Mouse (Mus musculus) neural tube, embryonic 11.5 days (tissue): ENCODE results near the gene Tas2r124. TPM values are rescaled to one million over a fixed set of nuclear protein-coding genes. Genes with fewer than 3 reads are reported as not detected.

Experiments
- ATAC-seq: fragments of 200-750 bp; cut with Nextera tagmentation; 2 replicates; pipeline ENCODE4 v1.8.0; 2017; ENCODE audit warnings: moderate number of reproducible peaks, mild to moderate bottlenecking, moderate TSS enrichment, moderate library complexity; ENCODE audit not compliant: insufficient read depth, low FRiP score, low TSS enrichment
- DNase-seq: peaks from one replicate; pipeline ENCODE4 v3.0.0-alpha.2; 2015; ENCODE audit warnings: low spot score
- H3K27ac ChIP-seq: fragments of 300-500 bp; sonication (generic); 2 replicates; pipeline ENCODE4 v1.5.1; 2014; ENCODE audit warnings: low read depth, mild to moderate bottlenecking, low read length
- H3K27me3 ChIP-seq: fragments of 300-500 bp; sonication (generic); 2 replicates; pipeline ENCODE4 v1.6.1; 2014; ENCODE audit warnings: mild to moderate bottlenecking, low read length, mixed read lengths; ENCODE audit not compliant: control insufficient read depth, insufficient read depth
- H3K36me3 ChIP-seq: fragments of 300-500 bp; sonication (generic); 2 replicates; pipeline ENCODE4 v1.6.1; 2014; ENCODE audit warnings: mild to moderate bottlenecking, low read length, moderate library complexity, mixed read lengths; ENCODE audit not compliant: control insufficient read depth, insufficient read depth
- H3K4me1 ChIP-seq: fragments of 300-500 bp; sonication (generic); 2 replicates; pipeline ENCODE4 v1.6.1; 2014; ENCODE audit warnings: low read length, mixed read lengths; ENCODE audit not compliant: control insufficient read depth, insufficient read depth
- H3K4me2 ChIP-seq: fragments of 300-500 bp; sonication (generic); 2 replicates; pipeline ENCODE4 v1.6.1; 2014; ENCODE audit warnings: low read depth, mild to moderate bottlenecking, moderate library complexity
- H3K4me3 ChIP-seq: fragments of 300-500 bp; sonication (generic); 2 replicates; pipeline ENCODE4 v1.5.1; 2014; ENCODE audit warnings: low read depth, low read length
- H3K9ac ChIP-seq: fragments of 300-500 bp; sonication (generic); 2 replicates; pipeline ENCODE4 v1.6.1; 2014; ENCODE audit warnings: mild to moderate bottlenecking, low read length
- H3K9me3 ChIP-seq: fragments of 300-500 bp; sonication (generic); 2 replicates; pipeline ENCODE4 v1.6.1; 2016; ENCODE audit warnings: low read length; ENCODE audit not compliant: control insufficient read depth
- WGBS: fragments of 180-500 bp; shearing (Covaris S2); extraction: QIAGEN DNeasy Blood & Tissue Kit; methylation state at CpG from one replicate; pipeline ENCODE4 v1.1.7; 2014; 5-methylcytosine and 5-hydroxymethylcytosine counted together
- polyA plus RNA-seq: library from polyadenylated mRNA; unstranded; fragments of >200 nt; fragmentation: Nextera tagmentation; extraction: Ambion mirVana; gene quantifications from 2 replicates; pipeline ENCODE4 v1.2.1, GENCODE M21; 2014

The Tas2r124 gene
- polyA plus RNA-seq: not detected in 2 replicates

DNA sequence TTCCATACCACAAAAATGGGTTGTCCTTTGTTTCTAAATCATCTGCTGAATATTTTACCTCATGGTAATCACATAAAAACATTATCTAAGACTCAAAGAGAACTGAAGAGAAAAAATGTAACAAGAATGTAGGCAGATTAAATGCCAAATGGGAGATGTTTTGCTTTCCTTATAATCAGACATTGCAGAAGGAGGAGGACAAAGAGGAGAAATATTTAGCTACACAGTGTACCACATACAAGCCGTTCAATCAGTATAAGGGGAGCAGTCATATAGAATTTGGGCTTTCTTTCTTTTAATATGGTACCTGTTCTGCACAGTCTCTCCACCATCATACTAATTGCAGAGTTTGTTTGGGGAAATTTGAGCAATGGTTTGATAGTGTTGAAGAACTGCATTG, at the start of gene Tas2r124:
Tas2r124 (plus strand) TSS at position 301 of the 400 bp plus-strand sequence.
- H3K27ac ChIP-seq: no peak within 1 kb of the TSS
- no peak within 1 kb of the TSS for H3K4me3 ChIP-seq
- no peaks in the 10 kb centered on the region for H3K36me3 ChIP-seq
- H3K27me3 ChIP-seq: no peaks in the 10 kb centered on the region
- DNase-seq: no peak
- no peak within 1 kb of the TSS for H3K4me2 ChIP-seq
- no peak for ATAC-seq
- H3K9me3 ChIP-seq: no peaks in the 10 kb centered on the region
- H3K4me1 ChIP-seq: no peaks in the 10 kb centered on the region
- H3K9ac ChIP-seq: no peak within 1 kb of the TSS
- 85% methylated on average over 1 of the region's 1 CpGs for WGBS

DNA sequence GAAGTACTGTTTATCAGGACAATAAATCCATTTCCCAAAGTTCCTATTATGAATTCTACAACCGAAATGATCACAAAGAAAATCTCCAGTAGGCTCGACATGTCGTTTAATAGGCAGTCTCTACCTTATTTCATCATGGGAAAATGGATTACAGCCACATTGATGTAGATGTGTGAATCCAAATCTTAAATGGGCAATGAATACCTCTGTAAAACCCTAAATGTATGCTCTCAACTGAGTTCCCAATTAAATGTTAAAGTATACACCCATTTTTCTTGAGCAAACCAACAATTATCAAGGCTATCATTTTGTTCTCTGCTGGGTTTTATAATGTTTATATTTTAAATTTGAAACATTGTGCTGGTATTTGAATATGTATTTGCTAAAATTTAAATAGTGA, 42.7 kb upstream of the Tas2r124 start, which contains the start of gene Tas2r122:
Tas2r122 (minus strand) TSS at position 101 of the 400 bp plus-strand sequence.
- Histone ChIP-seq H3K27me3 (no peaks in the 10 kb centered on the region), H3K9ac (no peak within 1 kb of the TSS), H3K4me3 (no peak within 1 kb of the TSS), H3K27ac (no peak within 1 kb of the TSS), H3K4me1 (no peaks in the 10 kb centered on the region), H3K36me3 (no peaks in the 10 kb centered on the region), H3K9me3 (no peaks in the 10 kb centered on the region), H3K4me2 (no peak within 1 kb of the TSS)
- DNase-seq (no peak), ATAC-seq (no peak)
- 86% methylated on average over 3 of the region's 3 CpGs for WGBS

DNA sequence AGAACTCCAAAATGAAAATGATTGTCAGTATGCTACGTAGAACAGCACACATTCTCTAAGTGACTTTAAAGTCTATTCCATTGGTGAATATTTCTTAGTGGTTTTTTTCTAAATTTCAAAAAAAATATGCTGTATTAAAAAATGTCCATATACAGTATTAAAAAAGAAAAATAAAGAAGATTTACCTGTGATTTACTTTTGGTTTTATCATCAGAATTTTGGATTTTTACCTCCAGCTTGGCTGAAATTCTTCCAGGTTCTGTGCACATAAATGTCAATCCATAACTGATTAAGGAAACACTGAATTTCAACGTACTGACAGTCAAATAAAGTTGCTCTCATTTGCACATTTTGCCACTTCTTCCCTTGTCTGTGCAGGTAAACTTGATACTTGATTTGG, 16.6 kb upstream of the Tas2r124 start, which contains the start of gene Tas2r115:
Tas2r115 (minus strand) TSS at position 101 of the 400 bp plus-strand sequence.
- no peaks in the 10 kb centered on the region for H3K9me3 ChIP-seq
- H3K36me3 ChIP-seq: no peaks in the 10 kb centered on the region
- no peaks in the 10 kb centered on the region for H3K4me1 ChIP-seq
- no peak within 1 kb of the TSS for H3K27ac ChIP-seq
- WGBS: 80% methylated on average over 2 of the region's 2 CpGs
- H3K27me3 ChIP-seq: no peaks in the 10 kb centered on the region
- no peak within 1 kb of the TSS for H3K9ac ChIP-seq
- DNase-seq (no peak), ATAC-seq (no peak)
- no peak within 1 kb of the TSS for H3K4me3 ChIP-seq
- no peak within 1 kb of the TSS for H3K4me2 ChIP-seq

DNA sequence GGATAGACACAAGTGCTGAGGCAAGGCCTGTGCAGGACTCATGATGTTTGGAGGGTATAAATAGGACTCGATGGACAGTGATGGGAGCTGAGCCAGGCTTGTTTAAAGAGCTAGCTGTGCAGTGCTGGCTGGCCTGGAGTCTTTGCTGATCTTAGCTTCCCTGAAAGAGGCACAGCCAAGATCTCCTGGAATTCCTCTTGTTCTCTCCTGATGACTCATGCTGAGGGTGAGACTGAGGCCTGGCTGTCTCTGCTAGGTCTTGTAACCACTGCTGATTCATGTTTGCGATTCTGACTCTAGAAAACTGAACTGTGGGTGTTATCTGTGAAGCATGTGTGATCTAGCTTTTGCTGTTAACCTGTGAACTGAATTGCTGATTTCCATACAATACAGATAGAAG, 4.3 kb upstream of the Tas2r124 start:
- Histone ChIP-seq H3K36me3 (no peaks in the 10 kb centered on the region), H3K27ac (no peak overlapping the region), H3K9ac (no peak overlapping the region), H3K4me3 (no peak overlapping the region), H3K9me3 (no peaks in the 10 kb centered on the region), H3K4me2 (no peak overlapping the region), H3K27me3 (no peaks in the 10 kb centered on the region), H3K4me1 (no peaks in the 10 kb centered on the region)
- ATAC-seq: no peak
- DNase-seq: no peak
- 84% methylated on average over 2 of the region's 2 CpGs for WGBS

GRCm38 (mm10) chr6:132761831-132762230, 7.3 kb downstream of the Tas2r124 start, which contains the start of gene Tas2r102:
Tas2r102 (plus strand) TSS chr6:132762131.
- H3K27ac ChIP-seq: no peak within 1 kb of the TSS
- no peak within 1 kb of the TSS for H3K4me3 ChIP-seq
- WGBS: 99% methylated on average over 2 of the region's 2 CpGs
- H3K4me2 ChIP-seq: no peak within 1 kb of the TSS
- ATAC-seq: no peak
- no peaks in the 10 kb centered on the region for H3K27me3 ChIP-seq
- no peaks in the 10 kb centered on the region for H3K9me3 ChIP-seq
- H3K4me1 ChIP-seq: no peaks in the 10 kb centered on the region
- no peaks in the 10 kb centered on the region for H3K36me3 ChIP-seq
- no peak within 1 kb of the TSS for H3K9ac ChIP-seq
- DNase-seq: no peak

DNA sequence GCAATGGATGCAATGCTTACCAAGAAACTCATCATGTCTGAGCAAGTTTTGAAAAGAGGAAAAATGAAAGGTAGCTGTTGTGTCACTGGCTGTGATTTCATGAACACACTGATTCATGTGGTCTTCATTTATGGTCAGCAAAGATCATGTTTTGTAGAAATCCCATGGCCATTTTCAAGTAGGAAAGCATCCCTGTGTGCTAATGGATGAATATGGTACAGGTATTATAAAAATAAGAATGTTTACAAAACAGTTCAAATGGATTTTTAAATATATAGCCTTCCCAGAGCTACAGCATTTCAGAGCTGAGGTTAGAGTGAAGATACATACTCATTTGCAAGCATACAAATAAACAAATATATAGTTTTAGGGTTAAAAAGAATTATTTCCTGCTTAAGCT, 23.5 kb downstream of the Tas2r124 start, which contains the start of gene Tas2r136:
Tas2r136 (minus strand) TSS at position 101 of the 400 bp plus-strand sequence.
- Histone ChIP-seq H3K27me3 (no peaks in the 10 kb centered on the region), H3K4me3 (no peak within 1 kb of the TSS), H3K4me1 (no peaks in the 10 kb centered on the region), H3K27ac (no peak within 1 kb of the TSS), H3K9ac (no peak within 1 kb of the TSS), H3K36me3 (no peaks in the 10 kb centered on the region), H3K9me3 (no peaks in the 10 kb centered on the region), H3K4me2 (no peak within 1 kb of the TSS)
- ATAC-seq (no peak), DNase-seq (no peak)

DNA sequence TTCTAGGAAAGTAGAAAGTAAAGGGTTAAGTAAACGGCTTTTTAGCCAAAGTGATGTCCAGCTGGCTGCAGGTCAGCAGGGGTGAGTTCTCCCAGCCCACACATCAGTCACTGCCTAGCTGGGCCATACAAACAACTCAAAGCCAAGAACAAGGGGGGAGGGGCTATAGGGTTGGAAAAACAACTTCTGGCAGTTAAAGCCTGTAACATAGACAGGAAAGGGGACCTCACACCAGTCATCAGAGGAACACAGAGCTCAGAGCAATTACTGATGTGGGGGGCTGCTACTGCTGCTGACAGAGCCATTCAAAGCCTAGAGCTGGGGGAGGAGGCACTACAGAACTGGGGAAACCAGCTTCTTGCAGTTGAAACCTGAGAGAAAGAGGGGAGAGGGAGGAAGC, 40.9 kb downstream of the Tas2r124 start:
- H3K4me1 ChIP-seq: no peaks in the 10 kb centered on the region
- H3K9me3 ChIP-seq: peaks cover under 1% of the 10 kb centered on the region; the same call in 1 of the 2 replicates
- H3K27me3 ChIP-seq: no peaks in the 10 kb centered on the region
- no peak for ATAC-seq
- peak; percentile 22 for DNase-seq
- H3K36me3 ChIP-seq: no peaks in the 10 kb centered on the region
- H3K4me2 ChIP-seq: no peak overlapping the region
- 29% methylated on average over 1 of the region's 1 CpGs for WGBS
- H3K27ac ChIP-seq: no peak overlapping the region
- no peak overlapping the region for H3K9ac ChIP-seq
- H3K4me3 ChIP-seq: no peak overlapping the region

- H3K4me1 ChIP-seq: no peaks in the 10 kb centered on the region
- 93% methylated on average over 1 of the region's 1 CpGs for WGBS
- H3K4me2 ChIP-seq: no peak within 1 kb of the TSS
- H3K4me3 ChIP-seq: no peak within 1 kb of the TSS
- no peaks in the 10 kb centered on the region for H3K27me3 ChIP-seq
- H3K27ac ChIP-seq: no peak within 1 kb of the TSS
- no peak within 1 kb of the TSS for H3K9ac ChIP-seq
- H3K36me3 ChIP-seq: no peaks in the 10 kb centered on the region
- ATAC-seq (no peak), DNase-seq (no peak)
- no peaks in the 10 kb centered on the region for H3K9me3 ChIP-seq
Measured at GRCm38 (mm10) chr6:132802518-132802917, 48.0 kb downstream of the Tas2r124 start, which contains the start of gene Tas2r117. Tas2r117 (plus strand) TSS chr6:132802818.
